ENCODE assay signal across 9 mouse cellular contexts in genomic region chr1:74296477-74296876, GRCm38 (mm10). TPM values are rescaled to one million over a fixed set of nuclear protein-coding genes. Genes with fewer than 3 reads are reported as not detected.
DNase-seq lines count a peak whose midpoint lies in the region; ATAC-seq and TF ChIP-seq lines count a peak whose summit lies in the region.
"Had no signal": no experiment of that assay in that cellular context is flagged by ENCODE, and none has a peak within 500 bp of the region (broad histone marks: within the 10 kb centered on the region; RNA-seq: fewer than 3 reads in every experiment).

No protein-coding gene starts in this region.

- TF ChIP-seq POLR2A in limb, embryonic 14.5 days (IDR thresholded peaks at IDR 0.05; ENCODE audit: borderline replicate concordance, extremely low read depth, insufficient read depth, insufficient read length): no peak

- peak overlapping the region; percentile 62 for H3K4me3 ChIP-seq in erythroblast, embryonic 14.5 days (replicated peaks)
- peak overlapping the region; percentile 91 for H3K4me3 ChIP-seq in megakaryocyte, embryonic 14.5 days (replicated peaks)
- no peak overlapping the region for H3K4me3 ChIP-seq in limb, embryonic 14.5 days (replicated peaks; ENCODE audit: low read length)
- 0 out of 2 replicates have a peak overlapping the region, but pooled peaks have one; percentile 0 for H3K4me3 ChIP-seq in stomach, embryonic 14.5 days (ENCODE audit: low read depth, low read length)

- H3K27ac ChIP-seq in limb, embryonic 14.5 days (replicated peaks; ENCODE audit: low read depth, low read length): peak overlapping the region; percentile 90
- peak overlapping the region; percentile 98 for H3K27ac ChIP-seq in stomach, embryonic 14.5 days (ENCODE audit: low read length)

- ATAC-seq in erythroblast, adult 5-6 weeks (replicated peaks; ENCODE audit: low FRiP score, poor library complexity, severe bottlenecking): no peak
- no peak for ATAC-seq in megakaryocyte, adult 5-6 weeks (ENCODE audit: poor library complexity, severe bottlenecking)
- no peak for ATAC-seq in limb, embryonic 14.5 days (ENCODE audit: low FRiP score, low read depth)
- no peak for ATAC-seq in stomach, embryonic 14.5 days (ENCODE audit: insufficient number of reproducible peaks, insufficient read depth, low FRiP score, low read depth)
- ATAC-seq in megakaryocyte-erythroid progenitor cell, adult 5-6 weeks (replicated peaks; ENCODE audit: low FRiP score, low TSS enrichment, poor library complexity, severe bottlenecking): no peak

- 40% methylated on average over 6 of the region's 6 CpGs for WGBS in limb, embryonic 14.5 days
- WGBS in stomach, embryonic 14.5 days: 7% methylated on average over 6 of the region's 6 CpGs

- peak overlapping the region; percentile 44; the same call in 1 of the 2 replicates for H3K9ac ChIP-seq in limb, embryonic 14.5 days (ENCODE audit: low read depth, low read length, severe bottlenecking)
- no peak overlapping the region for H3K9ac ChIP-seq in stomach, embryonic 14.5 days (replicated peaks; ENCODE audit: low read depth, low read length)

- DNase-seq in limb, embryonic 14.5 days (ENCODE audit: low spot score): no peak
- DNase-seq in gastrocnemius, postnatal 25 days: no peak

- H3K4me2 ChIP-seq in limb, embryonic 14.5 days (replicated peaks; ENCODE audit: low read depth, low read length, severe bottlenecking): 0 out of 2 replicates have a peak overlapping the region, but pooled peaks have one; percentile 39
- peak overlapping the region; percentile 33 for H3K4me2 ChIP-seq in stomach, embryonic 14.5 days (replicated peaks; ENCODE audit: low read depth, low read length)

- H3K36me3 ChIP-seq in erythroblast, embryonic 14.5 days (ENCODE audit: control insufficient read depth): peaks cover 58% of the 10 kb centered on the region
- H3K36me3 ChIP-seq in megakaryocyte, embryonic 14.5 days (replicated peaks; ENCODE audit: low read length): peaks cover 78% of the 10 kb centered on the region
- H3K36me3 ChIP-seq in limb, embryonic 14.5 days (ENCODE audit: control insufficient read depth, insufficient read depth, low read length): peaks cover 26% of the 10 kb centered on the region
- H3K36me3 ChIP-seq in stomach, embryonic 14.5 days (ENCODE audit: control insufficient read depth, insufficient read depth, low read length): peaks cover 15% of the 10 kb centered on the region

- H3K27me3 ChIP-seq in erythroblast, embryonic 14.5 days (ENCODE audit: control insufficient read depth): no peaks in the 10 kb centered on the region
- no peaks in the 10 kb centered on the region for H3K27me3 ChIP-seq in megakaryocyte, embryonic 14.5 days (replicated peaks)
- no peaks in the 10 kb centered on the region for H3K27me3 ChIP-seq in limb, embryonic 14.5 days (ENCODE audit: control insufficient read depth, insufficient read depth, low read length)
- H3K27me3 ChIP-seq in stomach, embryonic 14.5 days (ENCODE audit: control insufficient read depth, insufficient read depth, low read length): no peaks in the 10 kb centered on the region

- peaks cover 74% of the 10 kb centered on the region for H3K4me1 ChIP-seq in erythroblast, embryonic 14.5 days (ENCODE audit: control insufficient read depth)
- H3K4me1 ChIP-seq in megakaryocyte, embryonic 14.5 days: peaks cover 100% of the 10 kb centered on the region
- peaks cover 26% of the 10 kb centered on the region for H3K4me1 ChIP-seq in limb, embryonic 14.5 days (ENCODE audit: control insufficient read depth, insufficient read depth, low read length)
- H3K4me1 ChIP-seq in stomach, embryonic 14.5 days (ENCODE audit: control insufficient read depth, insufficient read depth, low read length): peaks cover 57% of the 10 kb centered on the region

- H3K9me3 ChIP-seq in erythroblast, embryonic 14.5 days (ENCODE audit: control insufficient read depth, low read length): no peaks in the 10 kb centered on the region
- H3K9me3 ChIP-seq in megakaryocyte, embryonic 14.5 days: no peaks in the 10 kb centered on the region
- H3K9me3 ChIP-seq in limb, embryonic 14.5 days (ENCODE audit: control insufficient read depth, low read length): no peaks in the 10 kb centered on the region
- no peaks in the 10 kb centered on the region for H3K9me3 ChIP-seq in stomach, embryonic 14.5 days (ENCODE audit: control insufficient read depth, low read depth, low read length)

RNA-seq across cellular contexts. Expression of gene Tmbim1, which starts 8.9 kb away (rescaled TPM):
- 2.7 and 3.3 TPM in 2 replicates for polyA plus RNA-seq in erythroblast, embryonic 14.5 days (2012)
- total RNA-seq in erythroblast, adult 5-6 weeks (2015; ENCODE audit: low replicate concordance): 2.1 and 4.2 TPM in 2 replicates
- total RNA-seq in erythroblast, adult 5-6 weeks (2017; ENCODE audit: low replicate concordance): 1.9 and 2.6 TPM in 2 replicates
- polyA plus RNA-seq in megakaryocyte, embryonic 14.5 days (2012; ENCODE audit: insufficient read depth, low replicate concordance): 128 and 140 TPM in 2 replicates
- total RNA-seq in megakaryocyte, adult 5-6 weeks (2015): 13.6 and 15.5 TPM in 2 replicates
- total RNA-seq in megakaryocyte, adult 5-6 weeks (2017): 11.3 and 13.8 TPM in 2 replicates
- polyA plus RNA-seq in limb, embryonic 14.5 days (2012; rRNA removed): 48.0 and 102 TPM in 2 replicates
- polyA plus RNA-seq in limb, embryonic 14.5 days (2014; fragmentation: Nextera tagmentation; extraction: Ambion mirVana): 37.7 and 41.7 TPM in 2 replicates
- polyA plus RNA-seq in stomach, embryonic 14.5 days (2014; fragmentation: Nextera tagmentation; extraction: Ambion mirVana): 50.1 and 53.9 TPM in 2 replicates
- total RNA-seq in gastrocnemius, postnatal 25 days (2021): 10 to 100 TPM; 28.5 to 36.6 TPM
- total RNA-seq in megakaryocyte-erythroid progenitor cell, adult 5-6 weeks (2014; fragmentation: Nextera tagmentation): 10.1 and 16.8 TPM in 2 replicates
- 13.6 and 13.9 TPM in 2 replicates for total RNA-seq in megakaryocyte-erythroid progenitor cell, adult 5-6 weeks (2017)

RNA-seq across cellular contexts. Expression of gene Pnkd, which starts 11.7 kb away (rescaled TPM):
- 10.0 and 10.9 TPM in 2 replicates for polyA plus RNA-seq in erythroblast, embryonic 14.5 days (2012)
- total RNA-seq in erythroblast, adult 5-6 weeks (2015; ENCODE audit: low replicate concordance): 7.1 and 17.7 TPM in 2 replicates
- 2.4 TPM in 1 of 2 replicates, not detected in the other for total RNA-seq in erythroblast, adult 5-6 weeks (2017; ENCODE audit: low replicate concordance)
- 113 and 116 TPM in 2 replicates for polyA plus RNA-seq in megakaryocyte, embryonic 14.5 days (2012; ENCODE audit: insufficient read depth, low replicate concordance)
- 23.5 and 23.6 TPM in 2 replicates for total RNA-seq in megakaryocyte, adult 5-6 weeks (2015)
- total RNA-seq in megakaryocyte, adult 5-6 weeks (2017): 7.7 and 8.9 TPM in 2 replicates
- 63.9 and 70.7 TPM in 2 replicates for polyA plus RNA-seq in limb, embryonic 14.5 days (2012; rRNA removed)
- 124 and 129 TPM in 2 replicates for polyA plus RNA-seq in limb, embryonic 14.5 days (2014; fragmentation: Nextera tagmentation; extraction: Ambion mirVana)
- 122 and 132 TPM in 2 replicates for polyA plus RNA-seq in stomach, embryonic 14.5 days (2014; fragmentation: Nextera tagmentation; extraction: Ambion mirVana)
- 10 to 100 TPM; 56.7 to 58.0 TPM for total RNA-seq in gastrocnemius, postnatal 25 days (2021)
- 22.4 and 50.1 TPM in 2 replicates for total RNA-seq in megakaryocyte-erythroid progenitor cell, adult 5-6 weeks (2014; fragmentation: Nextera tagmentation)
- total RNA-seq in megakaryocyte-erythroid progenitor cell, adult 5-6 weeks (2017): 14.1 and 22.8 TPM in 2 replicates

RNA-seq across cellular contexts. Expression of gene Aamp, which starts 11.9 kb away (rescaled TPM):
- 12.2 and 15.5 TPM in 2 replicates for polyA plus RNA-seq in erythroblast, embryonic 14.5 days (2012)
- total RNA-seq in erythroblast, adult 5-6 weeks (2015; ENCODE audit: low replicate concordance): 4.6 and 10.4 TPM in 2 replicates
- total RNA-seq in erythroblast, adult 5-6 weeks (2017; ENCODE audit: low replicate concordance): 15.3 and 27.6 TPM in 2 replicates
- polyA plus RNA-seq in megakaryocyte, embryonic 14.5 days (2012; ENCODE audit: insufficient read depth, low replicate concordance): 180 and 228 TPM in 2 replicates
- 27.8 and 33.6 TPM in 2 replicates for total RNA-seq in megakaryocyte, adult 5-6 weeks (2015)
- 48.2 and 59.5 TPM in 2 replicates for total RNA-seq in megakaryocyte, adult 5-6 weeks (2017)
- polyA plus RNA-seq in limb, embryonic 14.5 days (2012; rRNA removed): 174 and 181 TPM in 2 replicates
- polyA plus RNA-seq in limb, embryonic 14.5 days (2014; fragmentation: Nextera tagmentation; extraction: Ambion mirVana): 228 and 238 TPM in 2 replicates
- polyA plus RNA-seq in stomach, embryonic 14.5 days (2014; fragmentation: Nextera tagmentation; extraction: Ambion mirVana): 240 and 261 TPM in 2 replicates
- 10 to 100 TPM; 63.6 to 65.8 TPM for total RNA-seq in gastrocnemius, postnatal 25 days (2021)
- 78.9 and 90.5 TPM in 2 replicates for total RNA-seq in megakaryocyte-erythroid progenitor cell, adult 5-6 weeks (2014; fragmentation: Nextera tagmentation)
- total RNA-seq in megakaryocyte-erythroid progenitor cell, adult 5-6 weeks (2017): 84.4 and 95.3 TPM in 2 replicates

RNA-seq across cellular contexts. Expression of gene Gpbar1, which starts 18.1 kb away (rescaled TPM):
- not detected in 2 replicates for polyA plus RNA-seq in erythroblast, embryonic 14.5 days (2012)
- total RNA-seq in erythroblast, adult 5-6 weeks (2015; ENCODE audit: low replicate concordance): not detected in 2 replicates
- total RNA-seq in erythroblast, adult 5-6 weeks (2017; ENCODE audit: low replicate concordance): not detected in 2 replicates
- 0.28 TPM in 1 of 2 replicates, not detected in the other for polyA plus RNA-seq in megakaryocyte, embryonic 14.5 days (2012; ENCODE audit: insufficient read depth, low replicate concordance)
- not detected in 2 replicates for total RNA-seq in megakaryocyte, adult 5-6 weeks (2015)
- total RNA-seq in megakaryocyte, adult 5-6 weeks (2017): not detected in 2 replicates
- polyA plus RNA-seq in limb, embryonic 14.5 days (2012; rRNA removed): not detected in 2 replicates
- polyA plus RNA-seq in limb, embryonic 14.5 days (2014; fragmentation: Nextera tagmentation; extraction: Ambion mirVana): 0.25 and 0.34 TPM in 2 replicates
- 3.5 and 4.1 TPM in 2 replicates for polyA plus RNA-seq in stomach, embryonic 14.5 days (2014; fragmentation: Nextera tagmentation; extraction: Ambion mirVana)
- total RNA-seq in gastrocnemius, postnatal 25 days (2021): not detected
- total RNA-seq in megakaryocyte-erythroid progenitor cell, adult 5-6 weeks (2014; fragmentation: Nextera tagmentation): 1.0 TPM in 1 of 2 replicates, not detected in the other
- total RNA-seq in megakaryocyte-erythroid progenitor cell, adult 5-6 weeks (2017): not detected in 2 replicates
- total RNA-seq: common myeloid progenitor, adult 5-6 weeks had no signal
